Mouse (Mus musculus) thymus, adult 18-20 months (tissue): ENCODE results near the gene Atg9a.
A peak's percentile ranks its signal among the peaks of the same experiment; 100 is the strongest.
"Not testable (repeated sequence)": the region's sequence is repeated elsewhere in the genome, so short reads cannot be mapped to it uniquely, and the experiment has no call there.

Experiments
- DNase-seq, 2 experiments: peaks; one replicate each; pipeline ENCODE4 v3.0.0; 2022; ENCODE audit warnings: mixed read lengths in 2 of 2

Atg9a gene

DNA sequence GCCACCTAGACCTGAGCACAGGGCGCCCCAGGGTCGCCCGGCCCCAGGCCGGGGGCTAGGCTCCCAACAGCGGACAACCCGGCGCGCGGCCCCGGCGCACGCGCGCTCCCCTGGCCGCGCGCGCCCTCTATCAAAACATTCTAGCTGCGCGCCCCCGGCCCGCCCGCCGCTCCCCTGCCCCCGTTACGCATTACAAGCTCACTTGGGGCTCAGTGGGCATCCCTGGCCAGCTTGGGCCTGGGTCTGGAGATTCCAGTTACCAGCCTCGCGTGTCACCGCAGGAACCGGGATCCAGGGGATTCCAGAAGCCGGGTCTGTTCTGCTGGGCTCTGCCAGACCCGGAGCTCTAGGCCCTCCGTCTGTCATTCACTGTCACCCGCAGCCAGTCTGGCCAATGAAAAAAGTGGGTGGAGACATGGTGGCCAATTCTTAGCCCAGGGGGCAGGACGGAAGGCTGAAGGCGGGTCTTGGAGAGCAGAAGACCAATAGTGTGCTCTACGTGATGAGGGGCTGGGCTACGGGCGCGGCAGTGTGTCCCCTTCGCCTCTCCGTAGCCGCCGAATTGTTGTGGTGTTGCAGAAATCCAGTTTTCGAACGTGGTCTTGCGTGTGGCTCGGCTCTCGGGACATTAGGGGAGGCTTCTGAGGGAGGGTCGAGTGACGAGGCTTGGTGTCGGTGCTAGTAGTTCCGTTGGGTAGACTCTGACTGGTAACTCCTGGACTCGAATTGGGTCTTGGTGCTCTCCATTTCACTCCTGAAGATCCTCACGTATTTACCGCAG lies at the start of gene Atg9a, which contains the start of gene Ankzf1:
Atg9a (minus strand) TSS at position 575 of the 781 bp plus-strand sequence.
Ankzf1 (plus strand) TSS at position 530 of the 781 bp plus-strand sequence.
- peak; percentile 91 to 98 for DNase-seq

DNA sequence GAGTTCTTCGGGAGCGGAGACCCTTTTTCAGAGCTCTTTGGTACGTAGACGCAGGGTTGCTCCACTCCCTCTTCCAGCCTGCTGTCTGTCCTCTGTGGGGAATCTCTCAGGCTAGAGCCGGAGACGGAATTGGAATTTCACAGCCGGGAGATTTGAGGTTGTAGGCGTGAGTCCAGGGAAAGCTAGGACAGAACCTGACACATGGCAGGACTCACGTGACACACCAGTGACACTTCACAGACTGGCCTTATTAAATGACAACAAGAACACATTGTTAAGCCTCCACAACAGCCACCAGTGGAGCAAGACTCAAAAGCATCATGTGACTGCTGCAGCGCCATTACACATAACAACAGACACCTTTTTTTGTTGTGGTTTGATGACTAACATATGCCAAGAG lies 47.6 kb upstream of the Atg9a start:
- DNase-seq = no peak

DNA sequence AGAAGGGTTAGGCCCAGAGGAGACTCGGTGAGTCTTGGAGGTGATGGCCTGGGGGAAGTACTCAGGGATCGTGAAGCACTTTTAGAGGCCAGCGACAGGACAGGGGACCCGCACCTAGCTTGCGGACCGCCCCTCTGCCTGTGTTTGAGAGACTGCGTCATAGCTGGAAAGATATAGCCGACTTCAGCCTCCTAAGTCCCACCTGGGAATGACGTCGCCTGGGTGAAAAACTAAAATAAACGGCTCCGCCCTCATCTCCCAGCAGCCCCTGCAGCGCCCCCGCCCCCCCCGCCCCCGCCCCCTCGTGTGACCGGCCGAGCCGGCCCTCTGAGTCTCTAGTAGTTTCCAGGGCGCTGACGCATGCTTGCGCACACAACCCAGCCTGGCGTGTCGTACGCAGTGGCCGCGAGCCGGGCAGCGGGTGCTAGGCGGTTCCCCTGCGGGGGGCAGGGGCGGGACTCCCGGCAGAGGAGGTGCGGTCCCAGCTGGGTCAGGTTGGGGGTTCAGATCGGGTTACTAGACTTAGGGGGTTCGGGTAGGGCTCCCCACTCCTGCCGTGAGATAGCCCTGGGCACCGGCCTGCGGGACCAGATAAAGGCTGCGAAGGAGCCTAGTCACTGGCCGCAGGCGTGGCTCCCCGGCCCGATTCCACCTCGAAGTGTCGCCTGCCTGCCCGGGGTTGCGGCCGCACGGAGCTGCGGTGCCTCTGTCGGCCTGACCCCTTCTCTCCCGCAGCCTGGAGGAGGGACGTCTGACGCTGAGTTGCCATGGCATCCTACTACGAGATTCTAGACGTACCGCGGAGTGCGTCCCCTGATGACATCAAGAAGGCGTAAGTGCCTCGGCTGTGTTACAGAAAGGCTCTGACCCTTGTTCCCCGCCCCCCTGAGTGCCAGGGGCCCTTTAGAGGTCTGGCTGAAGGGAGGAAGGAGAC lies 44.4 kb upstream of the Atg9a start, which contains the start of gene Dnajb2:
Dnajb2 (plus strand) TSS at position 290 of the 934 bp plus-strand sequence.
- peak; percentile 67 to 79 for DNase-seq

DNA sequence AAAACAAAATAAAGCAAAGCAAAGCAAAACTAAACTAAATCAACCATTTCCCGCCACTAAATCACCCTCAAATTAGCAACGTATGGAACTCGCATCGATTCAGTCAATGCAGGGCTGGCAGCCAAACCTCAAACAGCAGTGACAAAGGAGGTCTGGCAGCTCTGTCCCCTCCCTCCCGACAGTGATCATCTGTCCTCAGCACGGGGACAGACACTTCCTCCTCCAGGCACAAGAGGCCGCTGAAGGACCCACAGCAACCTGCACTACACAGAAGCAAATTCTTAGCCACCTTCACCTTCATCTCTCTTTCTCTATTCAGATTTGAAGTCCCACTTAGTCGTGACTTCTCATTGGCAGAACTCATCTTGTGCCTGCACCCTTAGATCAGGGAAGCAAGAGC lies 42.6 kb upstream of the Atg9a start:
- peak; percentile 57 to 62 for DNase-seq

DNA sequence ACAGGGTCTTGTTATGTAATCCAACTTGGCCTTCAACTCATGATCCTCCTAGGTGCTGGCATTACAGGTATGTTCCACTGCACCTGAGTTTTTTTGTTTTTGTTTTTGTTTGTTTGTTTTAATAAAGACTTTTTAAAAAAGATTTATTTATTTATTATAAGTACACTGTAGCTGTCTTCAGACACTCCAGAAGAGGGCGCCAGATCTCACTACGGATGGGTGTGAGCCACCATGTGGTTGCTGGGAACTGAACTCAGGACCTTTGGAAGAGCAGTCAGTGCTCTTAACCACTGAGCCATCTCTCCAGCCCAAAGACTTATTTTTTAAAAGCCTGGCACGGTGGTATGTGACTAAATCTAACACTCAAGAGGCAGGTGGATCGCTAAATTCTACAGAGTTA lies 40.5 kb upstream of the Atg9a start:
- not testable (repeated sequence) for DNase-seq

DNA sequence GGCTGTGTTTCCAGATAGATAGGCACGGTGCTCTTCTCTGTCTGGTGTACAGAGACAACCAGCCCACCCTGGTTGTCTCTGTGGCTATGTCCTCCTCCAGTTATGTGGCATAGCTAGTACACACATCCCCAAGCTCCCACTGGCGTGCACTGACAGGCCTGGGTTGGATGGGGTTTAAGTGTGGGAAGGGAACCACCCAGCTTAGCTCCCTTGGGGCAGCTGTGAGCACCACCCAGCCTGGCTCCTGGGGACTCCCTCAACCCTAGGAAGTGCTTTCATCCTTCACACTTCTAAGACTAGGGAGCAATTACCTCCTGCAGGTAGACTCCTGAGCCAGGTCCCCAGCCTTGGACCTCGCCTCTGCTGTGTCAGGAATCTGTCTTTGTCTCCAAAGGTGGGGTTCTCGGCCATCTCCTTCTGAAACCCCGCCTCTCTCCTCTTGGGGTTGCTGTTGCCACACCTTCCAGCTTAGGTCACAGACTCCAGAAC lies 39.7 kb upstream of the Atg9a start, which contains the start of gene A630095N17Rik:
A630095N17Rik (minus strand) TSS at position 439 of the 489 bp plus-strand sequence.
- DNase-seq = no peak

DNA sequence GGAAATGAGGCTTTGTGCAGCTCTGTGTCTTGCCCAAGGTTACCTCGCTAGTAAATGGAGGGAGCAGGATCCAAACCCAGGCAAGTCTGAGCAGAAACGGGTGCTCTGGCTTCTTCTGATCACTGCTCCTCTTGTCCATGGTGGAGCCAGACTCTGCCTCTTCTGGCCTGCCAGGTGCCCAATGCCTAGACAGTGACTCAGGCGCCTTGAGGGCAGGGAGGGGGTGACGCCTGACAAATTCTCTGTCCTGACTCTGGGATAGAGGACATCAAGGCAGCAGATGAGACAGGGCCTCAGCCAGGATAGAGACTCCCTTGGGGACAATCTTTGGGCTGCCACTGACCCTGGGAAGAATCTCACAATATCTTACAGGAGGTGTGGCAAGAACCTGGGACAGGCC lies 39.2 kb upstream of the Atg9a start:
- no peak for DNase-seq

DNA sequence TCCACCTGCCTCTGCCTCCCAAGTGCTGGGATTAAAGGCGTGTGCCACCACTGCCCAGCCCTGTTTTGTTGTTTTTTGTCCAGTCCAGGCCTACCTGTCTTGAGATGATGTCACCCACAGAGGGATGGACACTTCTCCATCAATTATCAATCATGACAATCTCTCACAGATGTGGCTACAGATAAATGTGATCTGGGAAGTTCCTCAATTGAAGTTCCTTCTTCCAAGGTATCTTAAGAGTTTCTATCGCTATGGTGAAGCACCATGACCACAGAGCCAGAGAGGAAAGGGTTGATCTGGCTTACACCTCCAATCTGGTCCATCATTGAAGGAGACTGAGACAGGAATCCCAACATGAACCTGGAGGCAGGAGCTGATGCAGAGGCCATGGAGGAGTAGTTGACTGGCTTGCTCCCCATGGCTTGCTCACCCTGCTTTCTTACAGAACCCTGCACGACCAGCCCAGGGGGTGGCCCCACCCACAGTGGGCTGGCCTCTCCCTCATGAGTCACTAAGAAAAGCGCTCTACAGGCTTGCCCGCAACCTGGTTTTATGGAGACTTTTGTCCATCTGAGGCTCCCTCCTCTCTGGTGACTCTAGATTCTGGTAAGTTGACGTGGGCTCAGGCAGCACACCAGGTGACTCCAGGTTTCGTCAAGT lies 38.5 kb upstream of the Atg9a start:
- DNase-seq = no peak

DNA sequence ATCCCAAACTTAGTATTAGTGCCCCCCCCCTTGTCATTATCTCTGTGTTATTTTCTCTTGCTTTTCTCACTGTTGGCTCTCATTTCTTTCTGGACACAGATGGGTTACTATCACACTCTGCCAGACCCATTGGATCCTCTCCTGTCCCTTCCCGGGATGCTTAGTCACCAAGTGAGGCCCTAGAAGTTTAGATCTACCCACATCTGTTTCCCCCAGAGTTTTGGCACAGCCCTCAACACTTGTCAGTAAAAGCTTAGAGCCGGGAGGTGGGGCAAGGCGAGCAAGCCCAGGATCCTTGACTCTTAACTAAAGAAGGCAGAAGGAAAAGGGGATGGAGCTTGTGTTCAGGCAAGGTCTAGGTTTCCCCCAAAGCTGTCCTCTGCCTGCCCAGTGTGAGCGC lies 37.2 kb upstream of the Atg9a start:
- no peak for DNase-seq

DNA sequence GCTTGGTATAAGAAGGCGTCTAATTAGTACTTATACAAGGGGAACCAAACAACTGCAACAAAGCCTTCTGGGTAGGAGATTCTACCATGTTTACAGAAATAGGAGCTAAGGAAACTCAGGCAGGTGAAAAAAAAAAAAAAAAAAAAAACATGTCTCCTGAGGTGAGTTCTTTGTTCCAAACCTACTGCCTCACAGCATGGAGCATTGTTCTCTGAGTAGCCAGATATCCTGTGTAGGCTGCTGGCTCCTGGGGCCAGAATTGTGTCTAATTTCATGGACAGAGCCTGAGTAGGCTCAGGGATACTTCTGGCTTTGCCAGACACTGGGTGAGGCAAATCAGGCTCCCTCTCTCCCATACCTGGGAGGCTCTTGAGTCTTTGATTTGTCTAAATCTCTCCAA lies 35.7 kb upstream of the Atg9a start:
- DNase-seq = no peak

DNA sequence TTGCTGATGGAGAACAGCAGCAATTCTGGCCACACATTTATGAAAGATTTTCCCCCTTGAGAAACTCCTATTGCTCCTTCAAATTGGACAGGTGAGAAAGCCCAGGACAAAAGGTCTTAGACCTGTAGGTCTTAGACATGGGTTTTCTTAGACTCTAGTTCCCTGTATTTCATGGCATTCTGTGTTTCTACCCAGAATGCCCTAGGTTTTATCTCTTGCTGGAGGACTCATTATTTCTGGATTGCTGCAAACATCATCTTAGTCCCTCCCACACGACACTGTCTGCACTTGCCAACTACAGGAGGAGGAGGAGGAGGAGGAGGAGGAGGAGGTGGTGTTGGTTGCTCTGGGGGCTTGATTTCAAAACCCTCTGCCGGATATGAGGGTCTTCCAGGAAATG lies 34.1 kb upstream of the Atg9a start:
- no peak for DNase-seq

DNA sequence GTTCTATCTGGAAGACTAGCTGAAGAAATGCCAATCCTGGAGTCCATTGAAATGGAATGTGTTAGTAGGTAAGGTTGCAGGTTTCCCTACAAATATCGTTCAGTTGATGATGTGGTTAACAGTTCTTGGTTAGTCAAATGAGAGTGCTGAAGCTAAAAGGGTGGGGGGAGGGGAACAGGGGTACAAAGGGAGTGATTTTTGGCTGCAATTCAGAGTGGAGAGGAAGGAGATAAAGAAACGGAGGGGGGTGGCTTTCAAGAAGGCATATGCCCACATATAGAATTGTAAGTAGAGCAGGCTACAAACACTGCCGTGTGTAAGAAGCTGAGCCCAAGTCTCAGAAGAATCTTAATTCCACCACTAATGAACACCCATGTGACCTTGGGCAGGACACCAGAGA lies 33.5 kb upstream of the Atg9a start:
- no peak for DNase-seq

DNA sequence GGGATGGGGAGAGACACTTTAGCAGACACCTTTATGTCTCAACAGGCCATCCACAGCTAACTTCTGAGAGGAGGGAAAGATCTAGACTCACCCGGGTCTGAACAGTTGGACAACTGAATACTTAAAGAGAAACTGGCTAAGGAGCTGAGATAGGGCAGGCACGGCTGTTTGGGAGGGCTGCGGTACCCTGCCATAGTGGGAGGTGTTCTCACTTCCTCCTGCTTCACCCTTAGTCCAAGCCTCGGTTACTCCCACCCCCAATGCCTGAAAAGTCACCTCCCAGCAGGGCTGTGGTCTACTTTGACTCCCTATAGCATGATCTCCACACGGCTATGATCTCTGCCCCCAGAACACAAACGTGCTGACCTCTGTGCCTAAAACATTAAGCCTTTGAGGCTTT lies 31.5 kb upstream of the Atg9a start:
- no peak for DNase-seq

DNA sequence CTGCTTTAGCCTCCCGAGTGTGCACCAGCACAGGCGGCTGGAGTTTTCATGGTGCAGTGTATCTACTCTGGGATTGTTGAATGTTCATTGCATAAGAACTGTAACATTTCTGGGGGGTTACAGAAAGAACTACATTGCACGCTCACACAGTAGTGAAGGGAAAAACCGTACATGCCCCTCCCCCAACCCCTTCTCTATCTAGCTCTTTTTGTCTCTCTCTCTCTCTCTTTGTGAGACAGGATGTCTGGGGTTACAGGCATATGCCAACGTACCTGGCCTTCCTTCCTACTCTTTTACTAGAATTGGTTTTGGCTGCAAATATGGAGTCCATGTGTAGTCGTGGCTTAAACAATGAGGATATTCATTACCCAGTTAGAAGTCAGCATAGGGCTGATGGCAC lies 30.9 kb upstream of the Atg9a start:
- DNase-seq = no peak

DNA sequence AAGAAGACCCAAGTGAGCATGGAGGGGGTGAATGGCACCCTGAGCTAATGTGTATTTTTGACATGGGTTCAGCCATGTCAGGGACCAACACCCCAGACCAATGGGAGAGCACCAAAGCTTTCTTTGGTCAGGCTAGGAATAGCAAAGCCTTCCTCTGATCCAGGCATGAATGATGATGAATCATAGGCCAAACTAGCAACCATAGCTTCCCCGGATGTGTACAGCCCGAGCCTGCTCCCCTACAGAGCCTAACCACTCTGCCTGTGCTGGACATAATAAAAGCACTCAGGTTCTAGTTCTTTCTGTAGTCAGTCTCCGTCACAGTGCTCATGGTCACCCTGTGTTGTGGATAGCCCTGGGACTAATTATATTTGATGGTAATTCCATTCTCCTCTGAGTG lies 29.5 kb upstream of the Atg9a start:
- DNase-seq = no peak

DNA sequence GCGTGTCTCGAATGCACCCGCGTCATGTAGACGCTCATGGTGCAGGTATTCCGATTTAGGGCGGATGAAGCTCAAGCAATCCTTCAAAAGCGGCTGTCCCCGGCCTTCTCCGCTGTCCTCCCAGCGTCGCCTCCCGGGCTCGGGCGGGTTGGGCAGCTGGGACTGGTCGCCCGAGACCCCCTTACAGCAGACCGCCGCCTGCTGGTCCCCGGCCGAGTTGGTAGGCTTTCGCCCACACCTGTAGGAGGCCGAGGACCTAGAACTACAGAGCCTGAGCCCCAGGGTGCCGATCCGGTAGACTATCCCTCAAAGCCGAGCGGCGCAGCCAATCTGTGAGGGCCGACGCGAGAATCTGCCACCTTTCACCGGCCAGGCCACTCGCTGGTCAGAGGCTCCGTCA lies 27.5 kb upstream of the Atg9a start, which contains the start of gene Tuba4a:
Tuba4a (minus strand) TSS at position 335 of the 400 bp plus-strand sequence.
- peak in 1 of 2 experiments; percentile 40 for DNase-seq

DNA sequence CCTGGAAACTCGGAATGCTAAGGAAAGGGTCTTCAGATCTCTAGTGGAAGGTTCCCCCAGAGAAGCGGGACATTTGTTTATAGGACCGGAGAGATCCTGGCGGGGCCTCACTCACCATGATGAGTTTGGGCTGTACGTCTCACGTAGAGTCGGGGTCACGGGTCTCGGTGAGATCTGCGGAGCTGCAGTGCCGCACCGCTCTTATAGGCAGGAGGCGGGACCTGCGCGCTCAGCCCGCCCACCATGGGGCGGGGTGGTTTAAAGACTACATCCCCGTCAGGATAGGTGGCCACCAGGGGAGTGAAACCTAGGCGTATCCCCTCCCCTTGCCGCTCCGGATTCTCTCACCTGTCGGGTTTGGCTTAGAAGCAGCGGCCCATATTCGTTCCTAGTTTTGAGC lies 27.1 kb upstream of the Atg9a start:
- DNase-seq = peak; percentile 91 to 94

DNA sequence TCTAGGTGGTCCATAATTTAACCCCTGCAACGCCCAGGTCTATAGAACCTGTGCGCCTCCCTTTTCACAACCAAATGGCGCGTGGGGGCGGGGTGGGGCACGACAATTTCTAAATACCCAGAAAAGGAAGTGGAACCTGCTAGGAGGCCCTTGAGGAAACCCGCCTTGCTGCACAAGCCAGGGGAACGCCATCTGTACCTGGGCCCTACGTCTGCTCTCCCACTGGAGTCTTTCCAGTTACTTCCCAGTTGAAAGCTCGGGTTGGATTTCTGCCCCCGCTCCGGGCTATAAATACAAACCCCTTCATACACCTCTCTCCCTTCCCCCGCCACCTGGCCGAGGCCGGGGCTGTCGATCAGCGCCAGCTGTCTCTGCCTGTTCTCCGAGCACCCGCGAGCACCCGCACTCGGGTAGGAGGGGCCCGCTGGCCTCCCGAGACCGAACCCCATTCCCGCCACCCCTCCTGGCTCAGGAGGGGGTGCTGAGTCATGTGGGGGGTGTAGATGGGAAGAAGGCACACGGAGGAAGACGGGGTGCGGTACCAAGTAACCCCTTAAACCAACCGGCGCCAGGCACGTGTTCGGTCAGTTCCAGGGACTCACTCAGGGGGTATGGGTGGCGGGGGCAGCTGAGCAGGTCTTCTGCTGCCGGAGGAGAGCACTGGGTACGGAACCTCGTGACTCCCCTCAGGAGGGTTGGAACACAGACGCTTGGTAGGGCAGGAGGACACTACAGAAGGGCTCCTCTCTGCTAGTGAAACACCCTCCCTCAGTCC lies 26.4 kb upstream of the Atg9a start:
- peak; percentile 53 to 63 for DNase-seq

DNA sequence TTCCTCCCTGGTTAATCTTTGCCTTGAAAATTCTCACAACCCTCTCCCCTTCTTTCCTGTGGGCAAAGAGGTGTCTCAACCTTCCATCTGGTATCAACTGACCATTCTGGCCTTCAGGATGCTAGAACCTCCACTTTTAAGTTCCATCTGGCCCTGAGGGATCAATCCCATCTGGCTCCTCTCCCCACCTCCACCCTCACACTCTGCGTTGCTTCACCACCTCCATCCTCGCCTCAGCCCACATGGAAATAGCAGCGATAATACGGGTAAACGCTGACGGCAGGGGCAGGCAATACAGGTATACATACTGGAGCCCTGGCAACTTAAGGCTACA lies 25.9 kb upstream of the Atg9a start:
- DNase-seq = no peak

DNA sequence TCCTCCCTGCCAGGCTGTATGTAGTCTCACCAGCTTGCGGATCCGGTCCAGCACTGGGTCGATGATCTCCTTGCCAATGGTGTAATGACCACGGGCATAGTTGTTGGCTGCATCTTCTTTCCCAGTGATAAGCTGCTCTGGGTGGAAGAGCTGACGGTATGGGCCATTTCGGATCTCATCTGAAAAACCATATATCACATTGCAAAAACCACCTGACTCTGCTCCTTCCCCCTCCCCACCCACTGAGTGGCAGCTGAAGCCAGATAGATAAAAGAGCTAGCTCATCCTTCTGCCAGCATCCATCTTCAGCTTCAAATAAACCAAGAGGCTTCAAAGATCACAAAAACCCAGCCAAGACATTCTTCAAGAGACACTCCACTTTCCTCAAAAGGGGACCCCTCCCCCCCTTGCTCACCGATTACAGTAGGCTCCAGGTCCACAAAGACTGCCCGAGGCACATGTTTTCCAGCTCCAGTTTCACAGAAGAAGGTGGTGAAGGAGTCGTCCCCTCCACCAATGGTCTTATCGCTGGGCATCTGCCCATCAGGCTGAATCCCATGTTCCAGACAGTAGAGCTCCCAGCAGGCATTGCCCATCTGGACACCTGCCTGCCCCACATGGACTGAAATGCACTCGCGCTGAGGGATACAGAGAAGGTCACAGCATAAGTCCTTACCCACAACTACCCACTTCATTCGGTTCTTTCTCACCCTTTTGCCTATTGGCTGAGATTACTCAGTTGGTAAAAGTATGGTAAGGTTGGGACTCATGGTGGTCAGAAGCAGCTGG lies 25.0 kb upstream of the Atg9a start:
- DNase-seq = no peak

DNA sequence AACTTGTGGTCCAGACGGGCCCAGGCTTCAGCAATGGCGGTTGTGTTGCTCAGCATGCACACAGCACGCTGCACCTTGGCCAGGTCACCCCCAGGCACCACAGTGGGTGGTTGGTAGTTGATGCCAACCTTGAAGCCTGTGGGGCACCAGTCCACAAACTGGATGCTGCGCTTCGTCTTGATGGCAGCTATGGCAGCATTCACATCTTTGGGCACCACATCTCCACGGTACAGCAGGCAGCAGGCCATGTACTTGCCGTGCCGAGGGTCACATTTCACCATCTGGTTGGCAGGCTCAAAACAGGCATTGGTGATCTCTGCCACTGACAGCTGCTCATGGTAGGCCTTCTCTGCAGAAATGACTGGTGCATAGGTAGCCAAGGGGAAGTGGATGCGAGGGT lies 23.8 kb upstream of the Atg9a start:
- DNase-seq = no peak
